Mouse (Mus musculus) embryonic facial prominence, embryonic 13.5 days (tissue): Measurements from ENCODE around the gene Gm15517. TPM values are rescaled to one million over a fixed set of nuclear protein-coding genes. Genes with fewer than 3 reads are reported as not detected.
"Not testable (repeated sequence)": the region's sequence is repeated elsewhere in the genome, so short reads cannot be mapped to it uniquely, and the experiment has no call there.

Experiments used
- ATAC-seq: fragments of 200-750 bp; cut with Nextera tagmentation; 2 replicates; pipeline ENCODE4 v1.8.0; 2017; ENCODE audit warnings: low read depth; ENCODE audit not compliant: insufficient number of reproducible peaks, insufficient read depth, low FRiP score, low TSS enrichment
- H3K27ac ChIP-seq: fragments of 300-500 bp; sonication (generic); 2 replicates; pipeline ENCODE4 v1.5.1; 2015; ENCODE audit warnings: moderate library complexity, mild to moderate bottlenecking, inconsistent platforms
- H3K27me3 ChIP-seq: fragments of 300-500 bp; sonication (generic); 2 replicates; pipeline ENCODE4 v1.6.1; 2015; ENCODE audit warnings: mild to moderate bottlenecking, inconsistent platforms
- H3K36me3 ChIP-seq: fragments of 300-500 bp; sonication (generic); 2 replicates; pipeline ENCODE4 v1.6.1; 2015; ENCODE audit warnings: mild to moderate bottlenecking, inconsistent platforms
- H3K4me1 ChIP-seq: fragments of 300-500 bp; sonication (generic); 2 replicates; pipeline ENCODE4 v1.6.1; 2015; ENCODE audit warnings: inconsistent platforms
- H3K4me2 ChIP-seq: fragments of 300-500 bp; sonication (generic); 2 replicates; pipeline ENCODE4 v1.6.1; 2015; ENCODE audit warnings: moderate library complexity, mild to moderate bottlenecking, inconsistent platforms
- H3K4me3 ChIP-seq: fragments of 300-500 bp; sonication (generic); 2 replicates; pipeline ENCODE4 v1.5.1; 2015; ENCODE audit warnings: mild to moderate bottlenecking, inconsistent platforms
- H3K9ac ChIP-seq: fragments of 300-500 bp; sonication (generic); 2 replicates; pipeline ENCODE4 v1.6.1; 2015; ENCODE audit warnings: mild to moderate bottlenecking, inconsistent platforms
- H3K9me3 ChIP-seq: fragments of 300-500 bp; sonication (generic); 2 replicates; pipeline ENCODE4 v1.6.1; 2016; ENCODE audit warnings: inconsistent platforms
- WGBS: fragments of 180-500 bp; shearing (Covaris S2); methylation state at CpG from one replicate; pipeline ENCODE4 v1.1.7; 2015; ENCODE audit warnings: mixed read lengths; 5-methylcytosine and 5-hydroxymethylcytosine counted together
- polyA plus RNA-seq: library from polyadenylated mRNA; unstranded; fragments of >200 nt; fragmentation: Nextera tagmentation; extraction: Ambion mirVana; gene quantifications from 2 replicates; pipeline ENCODE4 v1.2.1, GENCODE M21; 2015

The Gm15517 gene
- polyA plus RNA-seq, result not detected in 2 replicates

DNA sequence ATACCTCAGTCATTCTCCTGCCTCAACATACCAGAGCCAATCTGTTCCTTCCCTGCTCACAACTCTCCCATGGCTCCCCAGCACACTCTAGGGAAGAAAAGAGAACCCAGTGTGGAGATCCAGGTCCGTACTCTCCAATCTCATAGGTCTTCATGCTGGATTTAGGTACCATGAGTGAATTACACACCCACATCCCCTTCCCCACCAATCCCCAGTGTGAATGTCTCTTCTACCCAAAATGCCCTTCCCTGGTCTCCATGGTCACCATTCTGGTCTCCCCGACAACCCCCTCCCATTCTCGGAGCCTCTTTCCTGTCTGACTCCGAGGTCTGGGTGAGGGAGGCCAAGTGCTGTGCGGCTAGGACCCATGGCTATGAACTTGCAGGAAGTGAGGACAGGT, at the start of gene Gm15517:
Gene Gm15517 (plus strand): TSS at position 301 of the 400 bp plus-strand sequence.
- ATAC-seq, result no peak
- no peak within 1 kb of the TSS for H3K9ac ChIP-seq

DNA sequence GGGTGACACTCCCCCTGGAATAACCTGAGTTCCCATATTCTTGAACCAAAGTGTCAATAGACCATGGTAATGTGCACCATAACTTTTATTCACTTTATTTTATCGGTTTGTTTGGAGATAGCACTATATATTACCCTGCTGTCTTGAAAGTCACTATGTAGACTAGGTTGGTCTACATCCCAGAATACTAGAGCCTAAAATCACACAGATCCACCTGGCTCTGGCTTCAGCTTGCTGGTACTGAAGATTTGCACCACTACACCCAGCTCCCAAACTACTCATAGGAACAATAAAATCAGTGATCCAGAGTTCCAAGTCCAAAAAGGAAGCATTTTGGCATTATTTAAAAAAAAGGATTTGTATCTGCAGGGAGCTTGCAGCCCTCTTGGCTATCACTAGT, 45.6 kb upstream of the Gm15517 start, which contains the start of gene Klk1b5:
Gene Klk1b5 (plus strand): TSS at position 301 of the 400 bp plus-strand sequence.
- no peak for ATAC-seq
- Histone ChIP-seq H3K4me1 (no peaks in the 10 kb centered on the region), H3K4me2 (no peak within 1 kb of the TSS), H3K36me3 (no peaks in the 10 kb centered on the region), H3K9ac (no peak within 1 kb of the TSS), H3K27me3 (no peaks in the 10 kb centered on the region), H3K4me3 (no peak within 1 kb of the TSS), H3K27ac (no peak within 1 kb of the TSS), H3K9me3 (no peaks in the 10 kb centered on the region)
- WGBS, result 77% methylated on average over 1 of the region's 1 CpGs

More for the DNA sequence above, at the start of gene Gm15517:
- Histone ChIP-seq H3K9me3 (no peaks in the 10 kb centered on the region), H3K4me1 (peaks cover 6% of the 10 kb centered on the region; the same call in 1 of the 2 replicates), H3K36me3 (no peaks in the 10 kb centered on the region), H3K4me2 (no peak within 1 kb of the TSS), H3K27ac (no peak within 1 kb of the TSS), H3K4me3 (no peak within 1 kb of the TSS), H3K27me3 (peaks cover 33% of the 10 kb centered on the region)
- 50% methylated on average over 5 of the region's 5 CpGs for WGBS

DNA sequence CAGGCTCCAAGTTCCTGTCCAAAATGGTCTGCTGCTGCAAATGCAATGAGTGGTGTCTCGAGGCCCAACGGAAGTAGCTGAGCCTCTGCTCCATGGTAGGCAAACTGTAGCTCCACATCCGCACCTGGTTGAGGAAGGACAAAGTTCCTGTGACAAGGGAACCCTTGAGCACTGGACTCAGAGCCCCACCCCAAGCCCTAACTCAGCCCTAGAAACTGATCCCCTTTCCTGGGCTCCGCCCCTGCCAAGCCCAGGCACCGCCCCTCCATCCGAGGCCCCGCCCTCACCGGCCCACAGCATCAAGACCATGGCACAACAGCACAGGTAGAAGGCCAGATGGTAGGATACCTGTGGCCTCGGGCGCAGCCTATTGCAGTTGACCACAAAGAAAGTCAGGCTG, 39.6 kb upstream of the Gm15517 start:
- H3K4me3 ChIP-seq, ATAC-seq, H3K9ac ChIP-seq, H3K4me1 ChIP-seq, H3K27me3 ChIP-seq, H3K36me3 ChIP-seq, H3K4me2 ChIP-seq, H3K9me3 ChIP-seq, H3K27ac ChIP-seq: not testable (repeated sequence)
- 66% methylated on average over 9 of the region's 10 CpGs for WGBS

DNA sequence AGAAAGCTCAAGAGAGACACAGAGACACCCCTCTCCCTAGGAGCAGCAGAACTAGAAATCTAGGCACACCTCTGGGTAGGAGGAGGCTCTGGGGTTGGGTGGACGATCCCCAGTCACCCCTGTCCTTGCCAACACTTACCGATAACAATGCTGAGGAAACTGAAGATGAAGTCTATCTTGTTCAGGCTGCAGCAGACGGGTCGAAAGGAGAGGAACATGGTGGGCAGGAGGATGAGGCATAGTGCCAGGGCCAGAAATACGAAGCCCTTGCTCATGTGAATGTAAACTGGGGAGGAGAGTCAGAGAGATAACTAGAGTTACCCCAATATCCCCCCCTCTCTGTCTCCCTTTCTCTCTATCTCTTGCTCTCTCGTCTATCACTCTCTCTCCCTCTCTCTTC, 38.9 kb upstream of the Gm15517 start:
- ATAC-seq, H3K27ac ChIP-seq, H3K4me2 ChIP-seq, H3K9me3 ChIP-seq, H3K9ac ChIP-seq, H3K4me1 ChIP-seq, H3K27me3 ChIP-seq, H3K36me3 ChIP-seq, H3K4me3 ChIP-seq: not testable (repeated sequence)
- WGBS, result 84% methylated on average over 6 of the region's 6 CpGs

DNA sequence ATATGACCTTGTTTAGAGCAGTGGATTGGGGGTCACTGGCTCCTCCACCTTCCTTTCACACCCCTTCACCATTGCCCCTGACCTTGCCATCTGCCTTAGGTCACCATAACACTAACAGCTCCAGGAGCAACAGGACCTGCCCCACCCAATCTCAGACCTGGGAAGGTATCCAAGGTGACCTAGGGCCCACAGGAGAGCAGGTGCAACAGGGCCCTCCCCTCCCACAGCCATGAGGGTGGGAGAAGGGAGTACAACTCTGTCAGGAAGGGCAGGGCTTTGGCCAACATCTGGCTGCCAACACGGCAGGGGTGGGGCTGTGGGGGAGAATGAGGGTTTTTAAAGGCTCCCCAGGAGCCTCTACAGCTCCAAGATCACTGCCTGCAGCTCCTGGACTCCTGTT, 36.2 kb upstream of the Gm15517 start, which contains the start of gene Klk1:
Gene Klk1 (plus strand): TSS at position 285 of the 400 bp plus-strand sequence.
- no peak within 1 kb of the TSS for H3K27ac ChIP-seq
- no peaks in the 10 kb centered on the region for H3K9me3 ChIP-seq
- no peak for ATAC-seq
- no peaks in the 10 kb centered on the region for H3K4me1 ChIP-seq
- H3K9ac ChIP-seq, result no peak within 1 kb of the TSS
- 22% methylated on average over 1 of the region's 1 CpGs for WGBS
- no peaks in the 10 kb centered on the region for H3K36me3 ChIP-seq
- no peak within 1 kb of the TSS for H3K4me2 ChIP-seq
- H3K4me3 ChIP-seq, result no peak within 1 kb of the TSS
- H3K27me3 ChIP-seq, result no peaks in the 10 kb centered on the region

DNA sequence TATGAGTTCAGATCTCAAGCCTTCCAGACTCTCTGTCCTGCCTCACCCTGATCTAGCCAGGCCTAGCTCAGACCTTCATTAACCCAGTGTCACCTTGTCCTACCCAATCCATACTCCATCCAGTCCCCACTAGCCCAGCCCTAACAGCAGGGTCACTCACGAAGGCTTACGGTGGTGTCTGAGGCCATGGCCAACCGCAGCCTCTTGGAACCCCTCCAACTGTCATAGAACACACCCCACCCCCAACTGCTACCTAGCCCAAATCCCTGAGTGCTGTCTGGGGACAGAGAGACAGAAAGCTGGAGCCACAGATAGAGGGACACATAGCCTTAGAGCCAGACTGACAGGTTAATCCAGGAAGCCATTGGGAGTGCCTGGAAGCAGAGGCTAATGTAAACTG, 25.3 kb upstream of the Gm15517 start, which contains the start of gene Gm36864:
Gene Gm36864 (plus strand): TSS at position 269 of the 400 bp plus-strand sequence.
- Histone ChIP-seq H3K27ac (no peak within 1 kb of the TSS), H3K27me3 (no peaks in the 10 kb centered on the region), H3K4me2 (no peak within 1 kb of the TSS), H3K36me3 (no peaks in the 10 kb centered on the region), H3K4me1 (no peaks in the 10 kb centered on the region), H3K4me3 (no peak within 1 kb of the TSS), H3K9ac (no peak within 1 kb of the TSS), H3K9me3 (no peaks in the 10 kb centered on the region)
- ATAC-seq, result no peak
- 82% methylated on average over 3 of the region's 3 CpGs for WGBS

DNA sequence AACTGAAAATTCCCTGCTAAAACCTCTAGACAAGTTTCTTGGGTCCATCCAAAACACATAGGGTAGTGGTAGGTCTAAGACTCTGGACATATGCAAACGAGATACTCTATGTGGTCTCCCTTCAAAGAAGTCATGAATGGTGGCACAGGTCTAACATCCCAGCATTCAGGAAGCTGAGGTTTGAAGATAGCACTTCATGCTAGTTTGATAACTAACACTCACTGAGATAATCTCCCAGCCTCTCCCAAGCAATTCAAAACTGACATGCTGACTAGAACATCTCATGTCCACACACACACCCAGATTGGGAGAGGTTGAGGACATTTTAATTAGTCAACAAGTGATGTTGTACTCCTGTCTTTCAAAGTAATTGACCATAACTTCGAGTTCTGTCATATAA, 21.3 kb upstream of the Gm15517 start:
- H3K4me3 ChIP-seq, result no peak overlapping the region
- no peaks in the 10 kb centered on the region for H3K36me3 ChIP-seq
- 42% methylated on average over 2 of the region's 2 CpGs for WGBS
- no peaks in the 10 kb centered on the region for H3K4me1 ChIP-seq
- H3K27me3 ChIP-seq, result no peaks in the 10 kb centered on the region
- no peak overlapping the region for H3K27ac ChIP-seq
- no peak for ATAC-seq
- H3K4me2 ChIP-seq, result no peak overlapping the region
- no peak overlapping the region for H3K9ac ChIP-seq
- H3K9me3 ChIP-seq, result no peaks in the 10 kb centered on the region

DNA sequence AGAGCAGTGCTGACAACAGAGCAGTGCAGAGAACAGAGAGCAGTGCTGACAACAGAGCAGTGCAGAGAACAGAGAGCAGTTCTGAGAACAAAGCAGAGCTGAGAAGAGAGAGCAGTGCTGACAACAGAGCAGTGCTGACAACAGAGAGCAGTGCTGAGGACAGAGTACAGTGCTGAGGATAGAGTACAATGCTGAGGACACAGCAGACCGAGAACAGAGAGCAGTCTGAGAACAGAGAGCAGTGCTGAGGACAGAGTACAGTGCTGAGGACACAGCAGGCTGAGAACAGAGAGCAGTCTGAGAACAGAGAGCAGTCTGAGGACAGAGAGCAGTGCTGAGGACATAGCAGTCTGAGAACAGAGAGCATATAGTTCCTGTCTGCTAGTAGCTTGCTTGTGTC, 20.5 kb upstream of the Gm15517 start:
- ATAC-seq, result no peak
- Histone ChIP-seq H3K4me1 (peaks cover 7% of the 10 kb centered on the region), H3K27me3 (no peaks in the 10 kb centered on the region), H3K9me3 (no peaks in the 10 kb centered on the region), H3K27ac (no peak overlapping the region), H3K4me3 (no peak overlapping the region), H3K36me3 (no peaks in the 10 kb centered on the region), H3K9ac (no peak overlapping the region), H3K4me2 (no peak overlapping the region)
- 59% methylated on average over 1 of the region's 1 CpGs for WGBS

DNA sequence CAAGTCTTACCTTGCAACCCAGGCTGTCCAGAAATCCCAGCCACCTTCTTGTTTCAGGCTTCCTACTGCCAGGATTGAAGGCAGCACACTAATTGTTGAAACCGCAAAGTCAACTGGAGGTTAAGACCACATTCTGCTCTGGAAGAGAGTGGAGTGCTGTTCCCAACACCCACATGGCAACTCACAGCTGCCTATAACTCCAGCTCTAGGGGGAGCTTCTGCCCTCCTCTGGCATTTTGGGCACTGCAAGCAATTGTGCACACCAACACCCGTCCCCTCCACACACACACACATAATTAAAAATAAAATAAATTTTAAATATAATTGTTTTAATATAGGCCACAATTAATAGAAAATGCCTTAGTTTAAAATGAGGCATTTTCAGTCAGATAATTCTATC, 20.1 kb upstream of the Gm15517 start:
- WGBS, result 61% methylated on average over 2 of the region's 2 CpGs
- no peaks in the 10 kb centered on the region for H3K27me3 ChIP-seq
- no peak overlapping the region for H3K4me2 ChIP-seq
- H3K9ac ChIP-seq, result no peak overlapping the region
- no peak overlapping the region for H3K4me3 ChIP-seq
- H3K9me3 ChIP-seq, result no peaks in the 10 kb centered on the region
- H3K4me1 ChIP-seq, result peaks cover 7% of the 10 kb centered on the region
- no peaks in the 10 kb centered on the region for H3K36me3 ChIP-seq
- ATAC-seq, result no peak
- no peak overlapping the region for H3K27ac ChIP-seq

DNA sequence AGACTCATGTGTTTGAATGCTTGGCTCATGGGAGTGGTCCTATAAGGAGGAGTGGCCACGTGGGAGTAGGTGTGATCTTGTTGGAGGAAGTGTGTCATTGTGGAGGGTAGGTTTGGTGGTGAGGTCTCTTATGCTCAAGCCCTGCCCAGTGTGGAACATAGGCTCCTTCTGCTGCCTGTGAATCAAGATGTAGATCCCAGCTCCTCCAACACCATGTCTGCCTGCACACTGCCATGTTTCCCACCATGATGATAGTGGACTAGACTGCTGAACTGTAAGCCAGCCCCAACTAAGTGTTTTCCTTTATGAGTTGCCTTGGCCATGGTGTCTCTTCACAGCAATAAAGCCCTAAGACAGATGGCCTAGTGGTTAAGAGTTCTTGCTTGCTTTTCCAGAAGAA, 17.2 kb upstream of the Gm15517 start:
- no peak for ATAC-seq
- Histone ChIP-seq H3K4me1 (peaks cover 19% of the 10 kb centered on the region), H3K4me2 (no peak overlapping the region), H3K27ac (no peak overlapping the region), H3K9ac (no peak overlapping the region), H3K9me3 (no peaks in the 10 kb centered on the region), H3K27me3 (no peaks in the 10 kb centered on the region), H3K4me3 (no peak overlapping the region), H3K36me3 (peaks cover 13% of the 10 kb centered on the region)
- WGBS, result 60% methylated on average over 1 of the region's 1 CpGs

DNA sequence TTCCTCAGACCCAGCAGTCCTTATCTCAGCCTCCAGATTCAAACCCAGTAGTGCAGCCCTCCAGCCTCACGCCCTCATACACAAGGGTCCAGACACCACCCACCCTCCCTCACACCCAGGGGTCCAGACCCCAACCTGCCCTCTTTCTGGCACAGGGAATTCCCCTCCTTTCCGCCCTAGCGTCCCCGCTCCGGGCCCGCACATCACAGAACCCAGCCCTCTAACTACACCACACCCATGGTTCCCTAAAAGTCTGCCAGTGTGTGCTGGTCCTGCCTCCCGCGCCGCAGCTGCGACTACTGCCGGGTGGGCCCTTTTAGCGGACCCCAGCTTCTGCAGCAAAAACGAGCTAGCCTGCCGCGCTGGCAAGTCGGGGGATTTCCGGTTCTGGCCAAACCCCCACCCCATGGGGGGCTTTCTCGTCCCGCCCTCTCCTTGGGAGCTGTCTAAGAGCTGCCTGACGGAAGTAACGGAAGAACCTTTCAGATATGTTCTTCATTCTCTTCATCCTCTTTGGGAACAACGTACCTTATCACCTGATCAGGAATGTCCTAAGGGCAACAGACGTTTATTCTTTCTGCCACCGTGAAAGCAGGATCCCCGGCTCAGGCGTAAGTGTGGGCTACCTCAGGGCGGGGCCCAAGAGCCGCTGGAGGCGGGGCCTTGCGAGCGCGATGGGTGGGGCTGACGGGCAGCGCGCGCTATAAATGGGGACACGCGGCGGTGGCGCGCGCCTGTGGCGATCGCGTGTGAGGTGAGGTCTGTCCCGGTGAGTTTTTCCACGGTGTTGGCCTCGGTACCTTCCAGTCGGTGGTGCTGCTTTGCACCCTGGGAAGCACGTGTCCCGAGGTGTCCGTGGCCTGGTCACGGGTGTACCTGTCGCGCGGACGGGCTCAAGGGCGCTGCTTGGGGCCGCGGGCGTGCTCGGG, 14.9 kb upstream of the Gm15517 start, which contains the start of the genes 1700028J19Rik and 2410002F23Rik:
Gene 1700028J19Rik (minus strand): TSS at position 641 of the 929 bp plus-strand sequence.
Gene 2410002F23Rik (plus strand): TSS at position 668 of the 929 bp plus-strand sequence.
- Histone ChIP-seq H3K27ac (peak within 1 kb of the TSS; percentile 93), H3K36me3 (peaks cover 34% of the 10 kb centered on the region), H3K4me1 (peaks cover 28% of the 10 kb centered on the region), H3K9me3 (no peaks in the 10 kb centered on the region), H3K27me3 (no peaks in the 10 kb centered on the region), H3K9ac (peak within 1 kb of the TSS; percentile 89), H3K4me3 (peak within 1 kb of the TSS; percentile 91), H3K4me2 (peak within 1 kb of the TSS; percentile 79)
- ATAC-seq, result peak; percentile 85
- under 1% methylated on average over 62 of the region's 62 CpGs for WGBS
